Mouse (Mus musculus) liver, adult 2 months (tissue): ENCODE results near the gene Camkk2. TPM values are rescaled to one million over a fixed set of nuclear protein-coding genes. Genes with fewer than 3 reads are reported as not detected.
A peak's percentile ranks its signal among the peaks of the same experiment; 100 is the strongest.

Experiments
- DNase-seq: peaks from one replicate; pipeline ENCODE4 v3.0.0-alpha.2; 2011; ENCODE audit warnings: low read depth, low spot score; ENCODE audit errors: extremely low read depth
- H3K27ac ChIP-seq: fragments of 200-500 bp; replicated peaks from 2 replicates; pipeline ENCODE4 v1.5.1; 2012; ENCODE audit warnings: low read depth, mild to moderate bottlenecking, control low read depth, inconsistent platforms, low read length; ENCODE audit not compliant: insufficient read depth
- H3K27me3 ChIP-seq: fragments of 200-500 bp; 2 replicates; pipeline ENCODE4 v1.6.1; 2012; ENCODE audit warnings: mild to moderate bottlenecking, moderate library complexity, low read length, inconsistent platforms; ENCODE audit not compliant: control insufficient read depth, insufficient read depth
- H3K36me3 ChIP-seq: fragments of 200-500 bp; 2 replicates; pipeline ENCODE4 v1.6.1; 2012; ENCODE audit warnings: low read length, inconsistent platforms; ENCODE audit not compliant: control insufficient read depth, insufficient read depth
- H3K4me1 ChIP-seq: fragments of 200-500 bp; 2 replicates; pipeline ENCODE4 v1.6.1; 2011; ENCODE audit warnings: low read length; ENCODE audit not compliant: control insufficient read depth, insufficient read depth
- H3K4me3 ChIP-seq: fragments of 200-500 bp; 2 replicates; pipeline ENCODE4 v1.5.1; 2011; ENCODE audit warnings: low read depth, mild to moderate bottlenecking, control low read depth, low read length, moderate library complexity; ENCODE audit not compliant: insufficient read depth
- H3K79me2 ChIP-seq: fragments of 200-500 bp; 2 replicates; pipeline ENCODE4 v1.6.1; 2012; ENCODE audit warnings: inconsistent platforms, mild to moderate bottlenecking, low read length, moderate library complexity; ENCODE audit not compliant: control insufficient read depth, insufficient read depth
- H3K9ac ChIP-seq: fragments of 200-500 bp; 2 replicates; pipeline ENCODE4 v1.6.1; 2012; ENCODE audit warnings: low read depth, mild to moderate bottlenecking, control low read depth, inconsistent platforms, low read length
- CTCF ChIP-seq: fragments of 200-500 bp; IDR thresholded peaks from 2 replicates; pipeline ENCODE4 v1.5.1; 2011; ENCODE audit warnings: low read depth, low read length, control low read depth
- POLR2A ChIP-seq: fragments of 200-500 bp; IDR thresholded peaks from 2 replicates; pipeline ENCODE4 v1.6.1; 2011; ENCODE audit warnings: low read length, control low read depth; ENCODE audit not compliant: insufficient read depth; ENCODE audit errors: extremely low read depth
- WGBS: fragments of 180-500 bp; shearing (Covaris S2); methylation state at CpG from one replicate; pipeline ENCODE4 v1.1.7; 2018; 5-methylcytosine and 5-hydroxymethylcytosine counted together
- polyA plus RNA-seq: library from polyadenylated mRNA; depleted of rRNA; stranded (reverse); fragments of >200 nt; gene quantifications from 2 replicates; pipeline ENCODE4 v1.2.3, GENCODE M21; 2012
- total RNA-seq: library from RNA; depleted of rRNA; stranded (reverse); fragments of >200 nt; gene quantifications from 2 replicates; pipeline ENCODE4 v1.2.3, GENCODE M21; 2014

Gene Camkk2
- total and polyA plus RNA-seq, 2 experiments, result 6.3 to 17.7 TPM

DNA sequence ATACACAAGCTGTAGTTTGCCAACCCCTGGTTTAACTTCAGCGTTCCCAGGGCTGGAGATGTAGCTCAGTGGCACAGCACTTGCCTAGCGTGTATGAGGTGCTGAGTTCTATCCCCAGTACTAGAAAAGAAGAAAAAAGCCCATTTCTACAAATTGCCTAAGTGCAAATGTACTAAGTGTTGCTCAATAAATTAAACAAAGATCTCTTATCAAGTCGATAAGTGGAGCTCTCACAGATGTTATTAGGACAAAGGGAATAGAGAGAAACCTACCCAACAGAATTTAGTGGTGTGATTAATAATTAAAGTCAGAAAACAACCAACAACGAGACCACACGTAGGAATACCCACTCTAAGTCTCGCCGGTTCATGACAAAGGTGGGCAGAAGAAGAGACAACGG, 22.5 kb upstream of the Camkk2 start:
- Histone ChIP-seq H3K27me3 (no peaks in the 10 kb centered on the region), H3K36me3 (peaks cover 18% of the 10 kb centered on the region), H3K79me2 (no peaks in the 10 kb centered on the region), H3K4me1 (peaks cover 47% of the 10 kb centered on the region), H3K4me3 (no peak overlapping the region), H3K27ac (peak overlapping the region; percentile 98), H3K9ac (peak overlapping the region; percentile 64)
- 19% methylated on average over 8 of the region's 8 CpGs for WGBS
- peak; percentile 89 for DNase-seq
- TF ChIP-seq CTCF, result no peak
- no peak for TF ChIP-seq POLR2A

DNA sequence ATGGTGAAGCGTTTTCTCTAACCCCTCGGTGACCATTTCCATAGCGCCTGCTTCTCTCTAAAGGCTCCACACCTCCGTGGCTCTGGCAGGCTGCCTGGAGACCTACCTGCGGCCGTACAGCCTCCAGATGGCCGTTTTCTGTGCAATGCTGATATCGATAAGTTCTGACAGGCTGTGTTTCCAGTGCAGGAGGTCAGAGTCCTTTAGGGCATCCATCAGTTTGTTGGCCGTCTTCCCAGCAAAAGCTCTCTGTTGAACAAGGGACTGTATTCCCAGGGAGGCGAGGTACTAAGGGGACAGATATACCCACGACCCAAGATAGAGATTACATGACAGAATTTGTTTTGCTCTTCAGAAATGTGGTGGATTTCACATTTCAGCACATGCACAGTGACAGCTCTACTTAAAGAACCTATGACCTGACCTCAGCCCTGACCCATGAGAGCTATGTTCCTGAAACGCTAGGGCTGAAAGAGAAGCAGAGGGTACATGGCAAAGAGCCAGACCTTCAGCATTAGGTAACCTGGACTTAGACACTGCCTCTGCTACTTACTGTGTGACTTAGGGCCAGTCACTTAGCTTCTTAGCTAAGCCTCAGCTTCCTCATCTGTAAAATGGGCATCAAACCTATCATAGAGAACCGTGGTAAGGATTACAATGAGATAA, 21.3 kb upstream of the Camkk2 start:
- Histone ChIP-seq H3K27ac (peak overlapping the region; percentile 85), H3K9ac (peak overlapping the region; percentile 23; the same call in 1 of the 2 replicates), H3K79me2 (no peaks in the 10 kb centered on the region), H3K27me3 (no peaks in the 10 kb centered on the region), H3K36me3 (peaks cover 15% of the 10 kb centered on the region), H3K4me3 (no peak overlapping the region), H3K4me1 (peaks cover 47% of the 10 kb centered on the region)
- WGBS, result 17% methylated on average over 13 of the region's 13 CpGs
- peak; percentile 98 for DNase-seq
- no peak; the same call in 1 of the 2 replicates for TF ChIP-seq CTCF
- TF ChIP-seq POLR2A, result no peak

DNA sequence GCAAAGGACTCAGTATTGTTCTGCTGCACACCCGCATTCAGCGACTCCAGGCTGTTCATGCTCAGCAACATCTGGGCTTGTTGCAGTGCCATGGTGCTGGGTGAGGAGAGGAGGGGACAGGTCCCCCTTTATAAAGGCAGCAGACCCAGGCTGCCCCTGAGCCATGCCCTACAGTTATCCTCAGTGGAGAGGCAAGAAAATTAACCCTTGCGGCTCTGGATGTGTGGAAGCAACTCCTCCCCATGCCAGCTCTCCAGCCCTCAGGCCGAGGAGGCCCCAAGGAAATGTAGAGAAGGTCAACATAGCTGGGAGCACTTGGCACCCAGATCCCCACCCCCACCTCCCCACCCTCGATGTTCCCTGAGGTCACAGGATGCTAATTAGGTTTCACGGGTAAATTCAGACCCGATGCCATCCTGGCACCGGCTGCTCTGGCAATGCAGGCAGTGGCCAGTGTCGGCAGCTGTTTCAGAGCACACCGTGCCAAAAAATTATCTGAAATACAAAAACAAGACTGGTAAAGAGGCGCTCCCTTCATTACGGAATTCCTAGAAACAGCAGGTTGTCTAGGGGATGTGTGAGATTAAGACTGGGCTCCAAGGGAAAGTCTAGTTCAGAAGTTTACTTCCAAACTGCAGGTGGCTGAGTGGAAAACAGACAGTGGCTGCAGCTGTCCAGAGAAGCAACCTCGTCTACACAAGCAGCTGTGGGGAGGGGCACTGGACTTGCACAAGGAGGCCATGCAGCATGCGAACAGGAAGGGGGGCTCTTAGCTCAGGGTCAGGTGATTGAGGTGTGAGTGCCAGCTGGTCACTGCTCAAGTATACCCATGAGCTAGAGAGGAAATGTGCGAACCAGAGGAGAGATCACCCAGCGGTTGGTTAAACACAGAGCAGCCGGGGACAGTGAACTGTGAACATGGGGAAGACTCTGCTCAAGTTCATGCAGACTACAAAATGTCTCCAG, 20.5 kb upstream of the Camkk2 start:
- Histone ChIP-seq H3K4me3 (no peak overlapping the region), H3K4me1 (peaks cover 47% of the 10 kb centered on the region), H3K27ac (peak overlapping the region; percentile 85), H3K9ac (peak overlapping the region; percentile 23), H3K27me3 (no peaks in the 10 kb centered on the region), H3K79me2 (no peaks in the 10 kb centered on the region), H3K36me3 (peaks cover 12% of the 10 kb centered on the region)
- no peak for DNase-seq
- TF ChIP-seq POLR2A (no peak), CTCF (no peak)
- 29% methylated on average over 17 of the region's 17 CpGs for WGBS

DNA sequence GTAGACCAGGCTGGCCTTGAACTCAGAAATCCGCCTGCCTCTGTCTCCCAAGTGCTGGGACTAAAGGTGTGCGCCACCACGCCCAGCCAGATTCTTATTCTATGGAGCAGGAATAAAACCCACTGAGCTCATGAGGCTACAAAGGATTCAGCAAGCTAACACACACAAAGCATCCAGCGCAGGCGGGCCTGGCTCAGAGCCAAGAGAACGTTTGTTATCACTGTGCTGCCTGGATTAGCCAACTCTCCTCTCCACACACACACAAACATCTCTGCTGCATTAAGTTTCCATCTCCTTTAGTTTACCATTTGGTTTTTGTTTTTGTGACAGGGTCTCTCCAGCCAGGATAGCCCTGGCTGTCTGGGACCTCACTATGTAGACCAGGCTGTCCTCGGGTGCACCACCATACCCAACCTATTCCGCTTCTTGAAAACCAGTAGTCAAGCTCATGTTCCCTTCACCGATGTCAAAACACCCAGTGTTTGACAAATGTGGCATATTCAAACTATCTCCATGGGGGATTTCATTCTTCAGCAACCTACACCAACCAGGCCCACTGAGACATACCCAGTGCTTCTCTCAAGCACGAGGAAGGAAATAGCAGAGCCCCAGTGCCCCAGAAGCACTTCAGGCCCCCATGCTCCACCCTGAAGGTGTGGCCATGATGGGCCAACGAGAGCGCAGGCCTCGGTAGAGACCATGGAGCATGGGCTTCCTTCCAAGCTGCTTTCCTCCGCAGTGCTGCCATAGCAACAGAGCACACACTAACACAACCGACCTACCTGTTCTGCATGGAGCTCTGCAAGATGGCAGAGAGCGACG, 19.6 kb upstream of the Camkk2 start:
- Histone ChIP-seq H3K9ac (no peak overlapping the region), H3K27me3 (no peaks in the 10 kb centered on the region), H3K4me1 (peaks cover 45% of the 10 kb centered on the region), H3K27ac (peak overlapping the region; percentile 73), H3K4me3 (no peak overlapping the region), H3K79me2 (no peaks in the 10 kb centered on the region), H3K36me3 (peaks cover 7% of the 10 kb centered on the region)
- TF ChIP-seq CTCF (no peak), POLR2A (no peak)
- WGBS, result 17% methylated on average over 17 of the region's 17 CpGs
- peak; percentile 82 for DNase-seq

DNA sequence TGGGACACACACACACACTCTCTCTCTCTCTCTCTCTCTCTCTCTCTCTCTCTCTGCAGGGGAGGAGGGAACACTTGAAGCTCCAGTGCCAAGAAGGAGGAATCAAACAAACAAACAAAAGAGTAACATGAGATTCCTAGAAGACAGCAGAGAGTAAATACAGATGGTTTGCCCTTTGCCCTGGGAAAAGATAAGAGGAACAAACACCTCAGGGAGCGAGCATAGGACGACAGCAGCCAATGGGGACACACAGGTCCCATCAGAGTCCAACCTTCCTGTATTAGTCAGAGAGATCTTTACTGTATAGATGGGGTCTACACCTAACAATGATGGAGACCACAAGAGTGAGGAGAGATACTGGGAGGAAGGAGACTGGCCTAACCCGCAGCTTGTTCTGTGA, 18.7 kb upstream of the Camkk2 start:
- TF ChIP-seq POLR2A, result no peak
- TF ChIP-seq CTCF, result no peak

More for the DNA sequence above, 18.7 kb upstream of the Camkk2 start:
- WGBS, result 38% methylated on average over 3 of the region's 3 CpGs
- H3K4me3 ChIP-seq, result no peak overlapping the region
- H3K79me2 ChIP-seq, result no peaks in the 10 kb centered on the region
- DNase-seq, result peak; percentile 89
- 0 out of 2 replicates have a peak overlapping the region, but pooled peaks have one; percentile 17 for H3K9ac ChIP-seq
- H3K4me1 ChIP-seq, result peaks cover 42% of the 10 kb centered on the region
- H3K27me3 ChIP-seq, result no peaks in the 10 kb centered on the region
- peaks cover 13% of the 10 kb centered on the region for H3K36me3 ChIP-seq
- peak overlapping the region; percentile 73 for H3K27ac ChIP-seq
